Mouse (Mus musculus): ENCODE results near the gene Gm49361. TPM values are rescaled to one million over a fixed set of nuclear protein-coding genes. Genes with fewer than 3 reads are reported as not detected.

The Gm49361 gene
- polyA plus RNA-seq, 1 experiment from 2014 or later, result not detected

DNA sequence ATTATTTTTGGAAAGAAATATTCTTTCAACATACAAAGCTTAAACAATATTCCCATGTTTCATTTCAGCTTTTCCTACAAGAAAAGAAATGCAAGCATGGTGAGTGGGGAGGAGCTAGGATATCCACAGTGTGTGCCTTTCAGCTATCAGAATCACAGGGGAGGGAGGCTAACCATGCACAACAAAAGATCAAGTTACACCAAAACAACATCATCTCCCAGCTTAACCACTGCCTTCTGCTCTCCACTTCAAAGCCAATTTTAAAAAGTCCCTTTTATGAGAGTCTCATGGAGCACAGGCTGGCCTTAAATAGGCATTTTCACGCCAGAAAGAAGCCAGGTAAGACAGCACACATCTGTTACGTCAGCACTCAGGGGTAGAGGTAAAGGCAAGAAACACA, 134.9 kb downstream of the Gm49361 start:
- no peaks in the 10 kb centered on the region for H3K9me3 ChIP-seq
- H3K4me2 ChIP-seq, result no peak overlapping the region
- H3K4me3 ChIP-seq, result no peak overlapping the region
- no peaks in the 10 kb centered on the region for H3K27me3 ChIP-seq
- ATAC-seq (ENCODE audit: insufficient number of reproducible peaks, low FRiP score, low TSS enrichment, low read depth), result no peak
- H3K36me3 ChIP-seq, result no peaks in the 10 kb centered on the region
- H3K9ac ChIP-seq, result no peak overlapping the region
- H3K4me1 ChIP-seq, result peaks cover 10% of the 10 kb centered on the region
- peak overlapping the region; percentile 1; the same call in 1 of the 2 replicates for H3K27ac ChIP-seq
- 39% methylated on average over 2 of the region's 2 CpGs for WGBS

DNA sequence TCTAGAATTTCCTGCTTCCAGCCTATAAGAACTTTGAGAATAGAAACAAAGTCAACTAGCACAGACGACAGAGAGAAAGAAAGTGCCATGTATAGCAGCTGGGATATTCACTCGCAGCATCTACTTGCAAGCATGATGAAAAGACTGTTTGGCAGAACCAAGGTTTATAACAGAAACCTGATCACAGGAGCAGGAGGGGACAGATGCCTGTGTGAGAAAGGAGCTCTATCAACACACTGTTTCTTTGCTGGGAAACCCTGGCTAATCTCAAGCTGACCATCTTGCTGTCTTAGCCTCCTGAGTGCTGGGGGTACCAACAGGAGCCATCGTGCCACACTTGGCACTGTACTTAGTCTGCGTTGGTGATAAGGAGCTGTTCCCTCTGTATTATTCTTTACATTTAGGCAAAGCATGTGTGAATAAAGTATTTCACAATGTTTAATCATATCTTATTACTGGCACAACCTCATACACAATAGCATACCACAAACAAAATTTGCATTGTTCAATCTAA, 136.0 kb downstream of the Gm49361 start:
- Histone ChIP-seq H3K36me3 (no peaks in the 10 kb centered on the region), H3K4me1 (peaks cover 10% of the 10 kb centered on the region), H3K4me3 (no peak overlapping the region), H3K4me2 (no peak overlapping the region), H3K27me3 (no peaks in the 10 kb centered on the region), H3K27ac (no peak overlapping the region), H3K9ac (no peak overlapping the region), H3K9me3 (no peaks in the 10 kb centered on the region)
- no peak for ATAC-seq (ENCODE audit: insufficient number of reproducible peaks, low FRiP score, low TSS enrichment, low read depth)
- 72% methylated on average over 4 of the region's 4 CpGs for WGBS

DNA sequence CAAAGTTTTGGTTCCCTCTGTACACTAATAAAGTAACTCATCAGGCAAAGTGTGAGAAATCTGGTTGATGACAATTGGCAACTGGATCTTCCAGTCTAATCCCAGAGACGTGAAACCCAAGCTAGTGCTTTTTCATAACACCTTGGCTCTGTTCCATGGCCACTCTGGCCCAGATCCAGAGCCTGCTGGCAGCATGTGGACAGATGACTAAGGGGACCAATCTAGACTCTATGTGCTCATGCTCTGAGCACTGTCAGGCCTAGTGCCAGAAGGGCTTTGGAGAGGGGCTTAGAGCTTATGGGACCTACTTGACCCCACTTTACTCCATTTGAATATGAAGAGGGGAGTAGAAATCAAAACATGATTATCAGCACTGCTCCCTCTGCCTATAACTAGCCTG, 138.4 kb downstream of the Gm49361 start:
- Histone ChIP-seq H3K4me3 (no peak overlapping the region), H3K27me3 (no peaks in the 10 kb centered on the region), H3K9ac (no peak overlapping the region), H3K9me3 (no peaks in the 10 kb centered on the region), H3K4me1 (peaks cover 10% of the 10 kb centered on the region), H3K36me3 (peaks cover 13% of the 10 kb centered on the region), H3K27ac (peak overlapping the region; percentile 65), H3K4me2 (no peak overlapping the region)
- peak; percentile 65; the same call in 1 of the 2 replicates for ATAC-seq (ENCODE audit: insufficient number of reproducible peaks, low FRiP score, low TSS enrichment, low read depth)
- 0% methylated on average over 1 of the region's 1 CpGs for WGBS

DNA sequence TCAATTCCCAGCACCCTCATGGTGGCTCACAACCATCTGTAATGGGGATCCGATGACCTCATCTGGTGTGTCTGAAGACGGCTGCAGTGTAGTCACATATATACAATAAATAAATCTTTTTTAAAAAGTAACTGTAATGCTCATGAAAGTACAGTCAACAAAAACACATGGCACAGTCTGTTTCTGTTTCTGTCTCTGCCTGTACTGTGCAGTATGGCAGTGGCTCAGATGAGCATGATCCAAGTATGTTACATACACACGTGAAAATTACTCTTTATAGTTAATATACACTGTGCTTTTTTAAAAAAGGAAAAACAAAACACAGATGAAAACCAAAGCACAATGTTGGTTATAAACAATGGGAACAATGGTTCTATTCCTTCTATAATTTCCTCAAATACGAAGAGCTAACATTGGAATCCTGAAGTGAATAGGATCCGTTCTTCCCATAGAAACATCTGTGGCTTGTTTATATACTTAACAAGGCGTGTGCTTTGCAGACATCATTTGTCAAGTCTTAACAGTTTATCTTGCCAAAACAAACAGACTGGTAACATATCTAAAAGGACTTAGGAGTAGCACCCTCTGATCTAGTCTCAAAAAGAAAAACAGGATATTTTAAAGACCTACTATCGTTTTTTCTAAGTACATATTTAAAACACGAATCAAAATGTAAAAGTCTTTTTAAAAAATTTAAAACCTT, 139.1 kb downstream of the Gm49361 start:
- no peaks in the 10 kb centered on the region for H3K27me3 ChIP-seq
- WGBS, result 51% methylated on average over 8 of the region's 8 CpGs
- no peak overlapping the region for H3K4me3 ChIP-seq
- no peak overlapping the region for H3K4me2 ChIP-seq
- H3K36me3 ChIP-seq, result peaks cover 19% of the 10 kb centered on the region
- H3K4me1 ChIP-seq, result peaks cover 10% of the 10 kb centered on the region
- H3K27ac ChIP-seq, result no peak overlapping the region
- H3K9me3 ChIP-seq, result no peaks in the 10 kb centered on the region
- H3K9ac ChIP-seq, result no peak overlapping the region
- no peak for ATAC-seq (ENCODE audit: insufficient number of reproducible peaks, low FRiP score, low TSS enrichment, low read depth)

DNA sequence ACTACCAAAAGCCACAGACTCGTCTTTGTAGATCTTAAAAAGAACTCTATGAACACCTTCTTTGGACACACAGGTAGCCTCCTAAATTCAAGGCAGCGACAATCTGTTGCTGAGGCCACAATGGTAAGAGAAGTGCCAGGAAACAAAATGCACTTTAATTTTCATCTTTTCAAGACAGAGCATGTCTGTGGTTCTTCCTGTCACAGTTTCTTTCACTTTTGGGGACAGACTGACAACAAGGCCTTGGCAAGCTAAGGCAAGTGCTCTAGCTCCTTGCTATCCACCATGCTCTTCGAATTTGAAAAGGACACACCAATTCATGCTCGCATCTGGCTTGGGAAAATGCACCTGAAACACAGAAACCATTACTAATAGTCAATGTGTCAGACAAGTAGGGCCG, 152.6 kb downstream of the Gm49361 start:
- Histone ChIP-seq H3K4me1 (no peaks in the 10 kb centered on the region), H3K4me3 (no peak overlapping the region), H3K9ac (no peak overlapping the region), H3K27me3 (no peaks in the 10 kb centered on the region), H3K36me3 (peaks cover 71% of the 10 kb centered on the region), H3K4me2 (no peak overlapping the region), H3K27ac (no peak overlapping the region), H3K9me3 (no peaks in the 10 kb centered on the region)
- WGBS, result 89% methylated on average over 5 of the region's 5 CpGs
- no peak for ATAC-seq (ENCODE audit: insufficient number of reproducible peaks, low FRiP score, low TSS enrichment, low read depth)

Other genes with a start within 250 kb of the Gm49361 start
- gene Il17d, start 221.3 kb downstream of the Gm49361 start, polyA plus RNA-seq (2015; fragmentation: Nextera tagmentation; extraction: Ambion mirVana), result 9.2 and 12.1 TPM in 2 replicates
- 88.8 and 89.8 TPM in 2 replicates for gene Eef1akmt1, start 174.5 kb downstream of the Gm49361 start, polyA plus RNA-seq (2015; fragmentation: Nextera tagmentation; extraction: Ambion mirVana)
- gene Xpo4, start 80.7 kb downstream of the Gm49361 start, polyA plus RNA-seq (2015; fragmentation: Nextera tagmentation; extraction: Ambion mirVana), result 18.7 and 19.1 TPM in 2 replicates
- gene Lats2, start 12.3 kb upstream of the Gm49361 start, polyA plus RNA-seq (2015; fragmentation: Nextera tagmentation; extraction: Ambion mirVana), result 25.0 and 28.0 TPM in 2 replicates
- gene Sap18, start 52.1 kb upstream of the Gm49361 start, polyA plus RNA-seq (2015; fragmentation: Nextera tagmentation; extraction: Ambion mirVana), result 19.2 and 22.4 TPM in 2 replicates
- 26.9 and 27.5 TPM in 2 replicates for gene Ska3, start 80.1 kb upstream of the Gm49361 start, polyA plus RNA-seq (2015; fragmentation: Nextera tagmentation; extraction: Ambion mirVana)
- 153 and 154 TPM in 2 replicates for gene Mrpl57, start 80.1 kb upstream of the Gm49361 start, polyA plus RNA-seq (2015; fragmentation: Nextera tagmentation; extraction: Ambion mirVana)
- gene Zdhhc20, start 144.2 kb upstream of the Gm49361 start, polyA plus RNA-seq (2015; fragmentation: Nextera tagmentation; extraction: Ambion mirVana), result 72.5 and 74.9 TPM in 2 replicates

Data from limb, embryonic 15.5 days (tissue).